Mouse (Mus musculus) cerebellum, adult 8-10 months (tissue): Measurements from ENCODE around the gene Paqr7.

Experiments used
- DNase-seq: peaks from one replicate; pipeline ENCODE4 v3.0.0; 2022

The Paqr7 gene

DNA sequence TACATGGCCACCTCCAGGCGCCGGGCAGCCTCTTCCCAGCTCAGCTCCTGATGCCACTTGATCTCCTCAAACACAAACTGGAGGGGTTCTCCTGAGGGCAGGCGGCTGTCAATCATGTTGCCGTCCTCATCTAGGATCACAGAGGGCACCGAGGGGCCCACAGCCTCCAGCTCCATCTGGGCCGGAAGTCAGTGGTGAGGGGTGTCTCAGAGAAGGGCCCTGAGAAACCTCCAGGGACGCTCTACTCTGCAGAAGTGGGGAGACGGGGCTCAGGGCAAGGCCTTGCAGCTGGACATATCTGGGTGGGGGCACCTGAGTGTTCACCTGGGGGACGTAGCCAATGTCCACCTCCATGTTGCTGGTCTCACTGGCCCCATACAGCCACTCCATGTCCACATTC is 46.2 kb downstream of the Paqr7 start:
- no peak for DNase-seq

DNA sequence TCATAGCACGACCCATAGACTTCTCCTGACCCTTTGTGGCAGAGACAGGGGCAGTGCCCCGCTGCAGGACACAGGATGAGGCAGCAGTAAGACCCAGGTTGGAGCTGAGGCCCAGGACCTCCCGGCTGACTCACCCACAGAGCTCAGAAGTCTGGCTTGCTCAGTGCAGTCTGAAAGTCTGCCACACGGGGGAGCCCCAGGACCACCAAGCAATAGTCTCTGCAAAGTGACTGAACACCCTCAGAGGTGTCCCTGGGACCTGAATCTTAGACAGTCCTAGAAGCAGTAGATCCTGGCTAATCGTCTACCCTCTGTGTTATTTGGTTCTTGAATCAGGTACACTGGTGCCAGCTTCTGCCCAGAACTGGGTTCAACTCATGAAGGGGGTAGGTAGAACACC is 46.8 kb downstream of the Paqr7 start:
- DNase-seq: peak; percentile 96

DNA sequence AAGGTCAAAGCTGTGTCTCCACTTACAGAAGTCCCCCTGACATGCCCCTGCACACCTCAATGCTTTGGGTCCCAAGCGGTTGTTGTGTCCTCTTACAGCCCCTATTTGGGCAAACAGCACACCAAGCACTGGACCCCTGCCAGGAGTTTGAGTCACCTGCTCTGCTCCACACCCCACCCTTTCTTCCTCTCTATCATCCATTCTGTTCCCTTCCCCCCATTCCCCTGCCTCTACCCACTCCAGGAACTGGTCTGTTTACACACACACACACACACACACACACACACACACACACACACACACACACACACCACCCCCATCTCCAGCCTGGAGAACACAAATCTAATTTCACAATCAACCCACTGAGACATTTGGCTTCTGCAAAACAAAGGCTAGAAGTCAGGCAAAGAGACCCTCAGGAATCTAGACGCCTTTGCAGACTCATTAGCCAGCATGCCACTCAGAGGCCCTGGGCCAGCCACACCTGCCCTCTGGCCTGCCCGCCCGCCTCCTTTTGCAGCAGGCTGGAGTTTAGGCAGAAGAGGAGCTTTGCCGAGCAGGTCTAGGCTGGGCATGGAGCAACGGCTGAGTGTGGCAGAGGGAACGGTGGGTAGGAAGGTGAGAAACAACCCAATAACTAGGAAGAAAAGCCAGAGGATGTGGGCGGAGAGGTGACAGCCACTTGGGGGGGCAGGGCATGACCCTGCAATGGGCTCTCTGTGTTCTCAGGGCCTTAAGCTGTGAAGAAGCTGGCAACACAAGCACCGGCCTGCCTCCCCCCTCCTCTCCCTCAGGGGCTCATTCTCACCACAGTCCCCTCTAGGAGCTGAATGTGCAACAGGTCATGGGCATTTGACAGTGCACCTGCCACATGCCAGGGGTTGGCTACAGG is 50.6 kb downstream of the Paqr7 start:
- peak; percentile 55 for DNase-seq

DNA sequence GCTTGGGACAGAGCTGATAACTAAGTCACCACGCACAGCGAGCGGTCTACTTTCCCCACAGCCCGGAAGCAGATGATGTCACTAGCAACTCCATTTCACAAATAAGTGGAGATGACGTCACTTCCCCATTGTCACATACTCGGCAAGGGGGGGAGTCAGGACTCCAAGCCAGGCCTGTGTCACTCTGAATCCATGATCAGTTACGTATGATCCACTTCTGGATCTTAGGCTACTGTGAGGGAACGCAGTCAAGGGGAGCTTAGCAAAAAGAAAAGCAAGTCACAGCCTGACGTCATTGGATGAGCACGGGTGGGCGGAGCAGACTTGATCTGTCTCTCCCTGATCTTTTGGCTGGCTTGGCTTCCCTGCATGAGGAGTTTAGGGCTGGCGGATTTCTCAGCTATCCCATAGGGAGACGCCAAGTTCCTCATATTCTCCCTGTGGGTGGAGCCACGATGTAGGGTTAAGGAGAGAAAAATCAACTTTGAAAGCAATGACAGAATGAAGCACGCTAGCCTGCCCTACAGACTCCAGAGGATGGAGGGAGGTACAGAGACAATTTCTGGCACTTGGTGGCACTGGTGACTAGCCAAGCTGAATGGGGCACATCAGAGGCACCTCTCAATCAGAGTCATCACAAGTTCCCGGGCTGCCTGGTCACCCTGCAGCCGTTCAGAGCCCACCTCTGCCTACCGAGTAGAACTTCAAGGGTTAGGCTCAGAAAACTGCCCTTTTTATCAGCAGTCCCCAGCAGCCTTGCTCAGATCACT is 51.9 kb downstream of the Paqr7 start:
- DNase-seq: no peak

DNA sequence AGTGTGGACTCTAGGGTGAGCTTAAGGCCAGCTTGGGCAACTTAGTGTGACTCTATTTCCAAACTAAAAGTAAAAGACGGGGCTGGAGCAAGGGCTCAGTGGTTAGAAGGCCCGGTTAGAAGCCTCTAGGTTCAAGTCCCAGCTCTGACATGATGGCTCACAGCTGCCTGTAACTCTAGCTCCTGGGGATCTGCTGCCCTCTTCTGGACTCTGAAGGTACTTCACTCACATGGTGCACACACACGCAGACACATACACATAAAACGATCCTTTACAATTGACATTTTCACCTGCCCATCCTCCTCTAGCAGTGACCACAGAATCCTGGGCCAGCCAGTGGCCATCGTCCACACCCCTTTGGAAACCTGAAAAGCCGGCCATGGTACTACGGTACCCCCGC is 53.4 kb downstream of the Paqr7 start:
- no peak for DNase-seq

DNA sequence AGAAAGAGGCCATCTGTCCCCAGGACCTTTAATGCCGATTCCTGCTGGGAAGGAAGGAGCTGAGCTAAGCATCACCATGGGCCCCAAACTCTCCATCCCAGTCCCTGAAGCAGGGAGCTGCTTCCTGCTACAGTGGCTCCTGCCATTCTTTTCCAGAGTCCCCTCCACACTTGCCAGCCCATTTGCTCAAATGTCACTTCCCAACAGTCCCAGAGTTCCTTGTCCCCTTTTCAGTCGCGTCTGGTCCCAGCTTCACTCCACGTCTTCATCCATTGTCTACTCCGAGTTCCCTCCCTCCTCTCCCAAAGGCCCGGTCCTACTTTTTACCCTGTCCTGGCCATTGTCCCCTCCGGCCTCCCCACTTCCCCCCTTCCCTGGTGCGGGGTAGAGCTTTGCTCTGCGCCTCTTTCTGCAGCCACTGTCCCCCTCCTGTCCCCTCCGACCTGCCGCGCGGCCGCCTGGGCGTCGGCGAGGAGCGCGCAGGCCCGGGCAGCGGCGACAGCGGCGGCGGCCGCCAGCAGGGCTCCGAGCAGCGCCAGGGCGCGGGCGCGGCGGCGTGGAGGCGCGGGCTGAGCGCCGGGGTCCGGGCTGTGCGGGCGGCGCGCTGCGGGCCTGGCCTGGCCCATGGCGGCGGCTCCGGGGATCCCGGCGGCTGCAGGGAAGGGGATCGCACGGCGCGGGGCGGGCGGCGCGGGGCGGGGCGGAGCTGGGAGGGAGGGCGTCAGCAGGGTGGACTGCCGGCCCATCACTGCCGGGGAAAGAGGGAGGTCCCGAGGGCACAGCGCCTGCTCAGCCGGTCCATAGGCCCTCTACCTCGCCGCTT is 55.2 kb downstream of the Paqr7 start, which contains the start of gene Selenon:
Gene Selenon, minus strand, starts transcription at position 673 of the 823 bp plus-strand sequence.
- no peak for DNase-seq

DNA sequence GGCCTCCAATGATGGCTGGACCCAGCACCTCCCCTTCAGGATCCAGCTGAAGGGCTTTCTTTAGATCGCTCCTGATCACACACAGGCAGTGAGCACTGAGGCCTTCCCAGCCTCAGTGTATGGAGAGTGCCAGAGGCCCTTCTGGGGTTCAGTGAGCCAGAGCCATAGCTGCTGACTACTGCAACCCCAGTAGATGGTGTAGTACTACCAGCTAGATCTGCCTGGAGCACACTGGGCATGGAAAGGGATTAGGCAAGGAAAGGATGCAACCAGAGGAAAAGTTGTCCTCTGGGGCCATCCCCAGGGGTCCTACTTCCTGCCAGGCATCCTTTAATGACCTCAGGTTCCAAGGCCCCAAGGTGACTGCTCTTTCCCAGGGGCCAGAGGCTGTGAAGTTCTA is 57.1 kb downstream of the Paqr7 start:
- DNase-seq: no peak

DNA sequence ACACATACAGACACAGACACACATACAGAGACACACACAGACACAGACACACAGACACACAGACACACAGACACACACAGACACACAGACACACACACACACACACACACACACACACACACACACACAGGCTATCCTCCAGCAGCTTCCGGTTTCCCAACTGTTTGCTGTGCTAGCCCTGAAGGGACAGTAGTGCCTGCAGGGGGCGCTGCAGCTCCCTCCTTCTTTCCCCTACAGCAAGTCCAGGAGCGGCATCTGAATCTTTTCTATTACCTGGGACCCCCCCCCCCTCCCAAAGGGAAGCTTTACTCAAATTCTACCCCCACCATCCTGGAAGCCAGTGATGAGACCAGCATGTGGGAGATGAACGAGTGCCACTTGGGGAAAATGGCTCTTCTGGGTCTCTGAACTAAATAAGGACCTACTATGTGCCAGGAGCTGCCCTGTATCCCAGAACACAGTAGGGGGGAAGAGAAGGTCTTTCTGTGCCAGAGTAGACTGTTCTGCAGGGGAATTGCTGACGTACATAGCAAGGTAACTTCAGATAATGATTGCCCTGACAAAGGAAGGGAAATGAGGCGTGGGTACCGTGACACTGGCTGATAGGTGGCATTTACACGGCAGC is 59.6 kb downstream of the Paqr7 start:
- no peak for DNase-seq

DNA sequence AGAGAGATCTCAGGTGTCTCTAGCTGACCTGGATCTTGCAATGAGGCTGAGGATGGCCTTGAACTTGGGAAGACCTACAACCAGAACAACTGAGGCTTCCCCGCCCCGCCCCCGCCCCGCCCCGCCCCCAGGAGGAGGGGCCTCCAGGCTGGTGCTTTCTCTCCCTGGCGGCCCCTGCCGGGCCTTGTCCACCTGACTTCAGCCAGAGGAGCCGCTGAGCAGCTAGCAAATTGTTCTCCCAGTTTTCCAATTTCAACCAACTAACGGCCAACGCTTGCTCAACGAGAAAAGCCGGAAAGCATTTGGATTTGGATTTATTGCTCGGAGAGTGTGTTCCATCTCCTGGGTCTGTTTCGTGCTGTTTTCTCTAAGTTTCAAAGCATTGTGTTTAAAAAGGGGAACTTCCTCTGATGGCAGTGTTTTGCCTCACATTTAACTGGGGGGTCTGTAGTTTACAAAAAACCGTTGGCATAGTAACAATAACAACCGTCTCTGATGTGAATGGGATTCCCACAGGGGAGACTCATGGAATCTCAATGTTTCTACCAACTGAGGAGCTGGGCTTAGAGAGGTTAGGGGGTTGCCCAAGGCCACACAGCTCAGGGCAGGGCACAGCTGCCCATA is 61.2 kb downstream of the Paqr7 start:
- no peak for DNase-seq

DNA sequence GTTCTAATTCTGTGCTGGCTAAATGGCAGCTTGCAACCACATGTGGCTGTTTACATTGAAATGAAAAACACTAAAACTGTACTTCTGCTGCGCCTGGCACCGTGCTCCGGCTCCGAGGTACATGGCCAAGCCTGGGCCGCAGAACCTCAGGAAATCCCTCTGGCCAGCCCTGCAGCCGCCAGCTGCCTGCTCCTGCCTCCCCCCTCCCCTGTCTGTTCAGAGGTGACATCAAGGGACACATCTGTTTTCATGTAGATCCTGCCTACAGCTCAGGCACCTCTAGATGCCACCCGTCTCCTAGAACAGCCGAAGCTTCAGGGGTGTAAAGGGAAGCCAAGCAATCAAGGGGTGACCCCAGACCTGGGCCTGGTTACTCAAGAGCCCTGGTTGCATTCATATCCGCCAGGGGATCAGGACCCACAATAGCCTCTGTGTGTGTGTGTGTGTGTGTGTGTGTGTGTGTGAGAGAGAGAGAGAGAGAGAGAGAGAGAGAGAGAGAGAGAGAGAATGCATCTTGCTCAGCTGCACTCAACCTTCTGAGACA is 62.1 kb downstream of the Paqr7 start:
- no peak for DNase-seq

DNA sequence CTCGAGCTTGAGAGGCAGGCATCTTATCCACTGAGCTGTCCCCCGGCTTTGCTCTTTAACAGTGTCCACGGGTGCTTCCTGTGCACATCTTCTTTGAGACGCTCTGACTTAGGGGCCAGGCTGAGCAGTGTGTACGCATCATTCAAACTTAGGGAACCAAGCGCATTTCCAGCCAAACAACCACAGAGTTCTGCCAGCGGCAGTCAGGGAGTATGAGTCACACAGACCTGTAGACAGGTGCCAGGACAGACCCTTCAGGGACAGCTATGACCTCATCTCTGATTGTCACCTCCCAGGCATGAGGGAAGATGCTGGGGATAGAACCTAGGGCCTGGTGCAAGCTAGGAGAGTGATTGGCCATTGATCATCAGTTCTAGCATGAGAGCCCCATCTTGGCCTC is 62.7 kb downstream of the Paqr7 start:
- no peak for DNase-seq
